Mouse (Mus musculus): ENCODE measurements at regions not wholly inside any gene's neighbourhood (a gene's known extent, or its start where the extent isn't known, plus 50 kb on each side); places are given as distances from the start of the nearest gene placed in this dataset.

DNA sequence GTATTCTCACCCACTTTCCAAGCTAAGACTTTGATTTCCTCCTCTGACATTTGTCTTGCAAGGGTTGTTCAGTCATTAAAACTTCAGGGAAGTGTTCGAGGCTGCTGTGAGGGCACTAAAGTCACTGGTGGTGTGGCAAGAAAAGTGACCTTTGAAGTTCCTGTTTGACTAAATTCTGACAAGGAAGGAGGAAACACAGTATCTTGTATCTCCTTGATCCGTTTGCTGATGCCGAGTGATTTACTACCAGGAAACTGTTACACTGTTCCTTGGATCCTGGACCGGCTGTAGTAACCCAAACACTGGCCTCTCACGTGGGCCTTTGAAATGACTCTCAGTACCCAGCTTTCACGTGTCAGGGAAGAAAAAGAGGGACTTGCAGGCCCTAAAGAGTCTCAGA is 53.5 kb upstream of the Ralgapa2 start:
- no peaks in the 10 kb centered on the region for H3K9me3 ChIP-seq
- no peaks in the 10 kb centered on the region for H3K36me3 ChIP-seq
- H3K4me3 ChIP-seq: no peak overlapping the region
- no peak overlapping the region for H3K27ac ChIP-seq
- H3K4me1 ChIP-seq: no peaks in the 10 kb centered on the region
- no peak for ATAC-seq (ENCODE audit: low FRiP score, low read depth)
- no peak overlapping the region for H3K9ac ChIP-seq
- H3K27me3 ChIP-seq (replicated peaks): no peaks in the 10 kb centered on the region
- 67% methylated on average over 6 of the region's 6 CpGs for WGBS
- no peak overlapping the region for H3K4me2 ChIP-seq (replicated peaks)

DNA sequence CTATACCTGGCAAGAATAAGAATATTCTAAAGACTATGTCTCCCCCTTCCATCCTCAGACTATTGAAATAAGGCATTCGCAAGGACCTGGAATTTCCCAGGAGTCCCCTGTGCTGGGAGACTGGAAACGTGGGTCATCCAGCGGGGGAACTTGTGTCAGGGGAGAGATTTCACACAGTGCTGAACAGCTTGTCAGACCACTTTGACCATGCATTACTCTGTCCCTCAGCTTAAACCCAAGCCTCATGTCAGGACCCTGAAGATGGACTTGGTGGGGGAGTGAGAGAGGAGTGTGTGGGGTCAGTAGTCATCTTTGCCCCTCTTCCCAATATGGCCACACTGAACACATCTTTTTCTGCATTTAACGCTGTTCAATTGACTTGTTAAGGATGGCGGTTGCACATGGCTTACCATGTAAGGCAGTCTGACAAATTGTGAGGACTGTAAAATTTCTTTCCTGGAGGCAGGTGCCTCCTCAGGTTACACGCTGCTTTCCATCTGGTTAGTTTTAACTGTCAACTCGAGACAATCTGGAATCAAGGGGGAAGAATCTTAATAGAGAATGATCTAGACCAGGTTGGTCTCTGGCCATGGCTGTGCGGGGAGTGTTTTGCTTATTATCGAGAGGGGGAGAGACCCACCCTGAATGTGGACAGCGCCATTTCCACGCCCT is 56.2 kb upstream of the Ralgapa2 start:
- Histone ChIP-seq H3K27ac (no peak overlapping the region), H3K36me3 (no peaks in the 10 kb centered on the region), H3K27me3 (replicated peaks) (no peaks in the 10 kb centered on the region), H3K4me3 (no peak overlapping the region), H3K9me3 (no peaks in the 10 kb centered on the region), H3K4me2 (replicated peaks) (no peak overlapping the region), H3K4me1 (no peaks in the 10 kb centered on the region), H3K9ac (no peak overlapping the region)
- ATAC-seq (ENCODE audit: low FRiP score, low read depth): no peak
- WGBS: 87% methylated on average over 11 of the region's 11 CpGs

DNA sequence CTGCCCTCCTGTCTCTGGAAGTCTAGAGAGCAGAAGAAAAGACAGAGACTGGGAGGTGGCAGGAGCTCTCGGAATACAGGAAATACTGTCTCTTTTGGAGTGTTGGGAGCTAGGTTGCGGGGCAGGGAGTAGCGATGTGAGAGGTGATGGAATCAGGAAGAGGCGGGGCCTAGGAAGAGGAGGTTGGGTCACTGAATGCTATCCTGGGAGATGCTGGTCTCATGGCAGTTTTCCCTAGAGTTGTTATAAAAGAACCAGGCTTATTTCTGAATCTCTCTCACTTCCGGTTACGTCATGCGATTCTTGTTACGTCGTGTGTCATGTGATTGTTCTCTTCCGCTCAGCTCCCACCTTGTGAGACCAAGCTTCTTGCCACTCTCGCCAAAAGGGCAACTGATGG is 58.9 kb upstream of the Ralgapa2 start:
- no peaks in the 10 kb centered on the region for H3K9me3 ChIP-seq
- H3K4me1 ChIP-seq: no peaks in the 10 kb centered on the region
- no peaks in the 10 kb centered on the region for H3K27me3 ChIP-seq (replicated peaks)
- H3K27ac ChIP-seq: no peak overlapping the region
- ATAC-seq (ENCODE audit: low FRiP score, low read depth): no peak
- H3K9ac ChIP-seq: no peak overlapping the region
- H3K4me2 ChIP-seq (replicated peaks): no peak overlapping the region
- H3K36me3 ChIP-seq: no peaks in the 10 kb centered on the region
- H3K4me3 ChIP-seq: no peak overlapping the region
- 94% methylated on average over 11 of the region's 11 CpGs for WGBS

DNA sequence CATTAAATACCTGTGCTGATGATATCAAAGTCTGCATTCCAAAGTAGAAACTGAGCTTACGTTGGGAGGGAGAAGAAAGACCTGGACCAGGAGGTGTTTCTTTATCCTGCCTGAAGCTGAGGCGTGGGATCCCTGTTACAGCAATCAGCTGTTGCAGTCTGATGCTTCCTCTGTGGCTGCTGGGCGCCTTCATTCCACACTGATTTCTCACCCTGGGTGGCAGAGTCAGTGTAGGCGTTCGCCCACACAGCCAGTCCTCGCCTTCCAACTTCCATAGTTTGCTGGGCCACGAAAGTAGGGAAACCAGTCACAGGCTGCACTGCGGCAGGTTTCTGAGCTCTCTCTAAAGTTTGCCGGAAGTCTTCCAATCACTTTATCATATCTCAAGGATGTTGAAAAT is 59.7 kb upstream of the Ralgapa2 start:
- Histone ChIP-seq H3K27me3 (replicated peaks) (no peaks in the 10 kb centered on the region), H3K4me2 (replicated peaks) (no peak overlapping the region), H3K9ac (no peak overlapping the region), H3K9me3 (no peaks in the 10 kb centered on the region), H3K4me1 (no peaks in the 10 kb centered on the region), H3K27ac (no peak overlapping the region), H3K36me3 (no peaks in the 10 kb centered on the region), H3K4me3 (no peak overlapping the region)
- WGBS: 91% methylated on average over 9 of the region's 9 CpGs
- no peak for ATAC-seq (ENCODE audit: low FRiP score, low read depth)

DNA sequence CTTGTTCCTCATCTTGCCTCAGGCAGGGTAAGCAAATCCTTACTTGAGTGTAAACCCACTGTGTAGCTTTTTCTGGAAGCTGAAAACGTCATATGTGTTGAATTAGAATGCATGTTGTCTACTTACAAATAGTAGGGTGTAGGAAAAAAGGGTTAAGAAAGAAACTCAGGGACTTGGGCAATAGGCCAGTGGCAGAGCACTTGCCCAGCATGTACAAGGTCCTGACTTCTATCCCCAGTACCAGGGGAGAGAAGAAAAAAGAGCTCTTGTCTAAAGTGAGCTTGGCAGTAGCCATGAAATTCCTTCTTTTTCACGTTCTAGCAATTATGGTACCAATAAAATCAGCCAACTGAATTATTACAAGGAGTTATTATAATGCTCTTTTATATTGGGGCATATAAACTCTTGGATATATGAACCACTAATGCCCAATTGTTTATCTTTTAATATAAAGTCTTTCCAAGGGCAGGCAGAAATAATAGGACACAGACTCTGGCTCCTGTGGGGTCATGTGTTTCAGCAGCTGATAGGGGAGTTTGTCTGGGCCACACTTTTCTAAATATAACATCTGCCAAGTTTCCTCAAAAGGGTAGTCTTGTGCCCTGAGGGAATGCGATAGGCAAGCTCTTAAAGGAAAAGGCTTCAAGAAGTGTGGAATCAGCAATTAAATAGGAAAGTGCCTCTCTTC is 63.6 kb upstream of the Ralgapa2 start:
- no peak for ATAC-seq (ENCODE audit: low FRiP score, low read depth)
- H3K4me1 ChIP-seq: no peaks in the 10 kb centered on the region
- 68% methylated on average over 3 of the region's 3 CpGs for WGBS
- H3K36me3 ChIP-seq: no peaks in the 10 kb centered on the region
- no peaks in the 10 kb centered on the region for H3K9me3 ChIP-seq
- H3K9ac ChIP-seq: no peak overlapping the region
- no peak overlapping the region for H3K4me2 ChIP-seq (replicated peaks)
- H3K4me3 ChIP-seq: no peak overlapping the region
- no peak overlapping the region for H3K27ac ChIP-seq
- no peaks in the 10 kb centered on the region for H3K27me3 ChIP-seq (replicated peaks)

DNA sequence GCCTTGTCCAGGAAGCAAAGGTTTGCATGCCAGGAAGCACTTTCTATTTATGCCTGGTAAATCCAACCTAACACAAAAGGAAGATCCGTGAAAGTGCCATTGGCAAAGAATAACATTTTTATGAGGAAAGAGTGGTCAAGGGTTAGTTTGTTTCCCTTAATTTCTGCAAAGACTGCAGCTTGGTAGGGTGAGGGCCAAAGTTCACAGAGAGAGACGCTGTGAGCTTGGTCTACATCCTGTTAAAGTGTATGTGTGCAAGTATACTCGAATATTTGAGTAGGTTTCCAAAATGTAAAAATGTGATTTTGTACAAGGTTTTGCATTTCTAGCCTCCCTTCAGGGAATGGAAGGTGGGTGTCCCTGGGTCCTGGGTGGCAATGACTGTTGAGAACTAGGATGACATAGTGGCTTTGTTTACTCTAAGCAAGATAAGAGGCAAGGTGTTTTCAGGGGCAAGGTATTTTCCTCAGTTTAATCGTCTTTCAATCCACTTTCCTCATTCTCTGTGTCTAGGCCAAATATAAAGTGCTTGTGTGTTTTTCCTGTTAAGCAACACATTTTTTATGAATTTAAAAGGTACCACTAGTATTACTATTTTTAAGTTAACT is 64.3 kb upstream of the Ralgapa2 start:
- no peak for ATAC-seq (ENCODE audit: low FRiP score, low read depth)

DNA sequence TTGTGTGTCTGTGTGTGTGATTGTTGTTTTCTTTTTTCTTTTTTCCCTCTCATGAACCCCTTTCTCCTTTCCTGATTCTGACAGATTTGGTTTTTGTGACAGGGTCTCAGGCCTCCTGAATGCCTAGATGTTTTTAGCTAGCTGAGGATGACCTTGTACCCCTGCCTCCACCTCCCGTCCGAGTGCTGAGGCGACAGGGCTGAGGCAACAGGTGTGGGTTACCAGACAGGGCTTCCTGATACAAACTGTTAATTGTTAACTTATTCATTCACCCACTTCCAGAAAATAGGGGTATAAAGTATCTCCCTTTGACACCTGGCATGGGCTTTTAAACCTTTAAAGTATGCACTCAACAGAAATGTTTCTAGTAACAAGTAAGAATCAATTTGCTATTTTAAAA is 65.0 kb upstream of the Ralgapa2 start:
- Histone ChIP-seq H3K36me3 (no peaks in the 10 kb centered on the region), H3K4me1 (no peaks in the 10 kb centered on the region), H3K9ac (no peak overlapping the region), H3K9me3 (no peaks in the 10 kb centered on the region), H3K4me2 (replicated peaks) (no peak overlapping the region), H3K27me3 (replicated peaks) (no peaks in the 10 kb centered on the region), H3K27ac (no peak overlapping the region), H3K4me3 (no peak overlapping the region)
- 82% methylated on average over 3 of the region's 3 CpGs for WGBS
- no peak for ATAC-seq (ENCODE audit: low FRiP score, low read depth)

More for the DNA sequence above, 64.3 kb upstream of the Ralgapa2 start:
- WGBS: 76% methylated on average over 4 of the region's 4 CpGs
- Histone ChIP-seq H3K9ac (no peak overlapping the region), H3K36me3 (no peaks in the 10 kb centered on the region), H3K4me3 (no peak overlapping the region), H3K27me3 (replicated peaks) (no peaks in the 10 kb centered on the region), H3K4me2 (replicated peaks) (no peak overlapping the region), H3K9me3 (no peaks in the 10 kb centered on the region), H3K4me1 (no peaks in the 10 kb centered on the region), H3K27ac (no peak overlapping the region)

DNA sequence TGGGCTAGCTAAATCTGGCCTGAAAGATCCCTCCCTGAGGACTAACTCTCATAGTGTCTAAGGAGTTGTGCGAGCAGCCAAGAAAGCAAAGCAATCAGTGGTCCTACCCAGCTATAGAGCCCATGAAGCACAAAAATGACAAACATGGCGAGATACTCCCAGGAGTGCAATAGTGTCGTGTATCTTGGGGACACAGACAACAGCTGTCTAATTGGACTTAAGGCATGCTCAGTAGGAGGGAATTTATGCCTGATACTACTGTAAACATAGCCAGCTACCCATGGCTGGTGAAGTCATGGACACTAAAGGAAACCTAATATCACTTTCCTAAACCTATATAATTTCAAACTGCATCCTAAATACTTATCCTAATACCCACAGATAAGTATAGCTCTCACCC is 69.1 kb upstream of the Ralgapa2 start:
- WGBS: 87% methylated on average over 3 of the region's 3 CpGs
- Histone ChIP-seq H3K4me2 (replicated peaks) (no peak overlapping the region), H3K9me3 (no peaks in the 10 kb centered on the region), H3K27ac (no peak overlapping the region), H3K4me1 (no peaks in the 10 kb centered on the region), H3K36me3 (no peaks in the 10 kb centered on the region), H3K27me3 (replicated peaks) (no peaks in the 10 kb centered on the region), H3K4me3 (no peak overlapping the region), H3K9ac (no peak overlapping the region)
- ATAC-seq (ENCODE audit: low FRiP score, low read depth): no peak

DNA sequence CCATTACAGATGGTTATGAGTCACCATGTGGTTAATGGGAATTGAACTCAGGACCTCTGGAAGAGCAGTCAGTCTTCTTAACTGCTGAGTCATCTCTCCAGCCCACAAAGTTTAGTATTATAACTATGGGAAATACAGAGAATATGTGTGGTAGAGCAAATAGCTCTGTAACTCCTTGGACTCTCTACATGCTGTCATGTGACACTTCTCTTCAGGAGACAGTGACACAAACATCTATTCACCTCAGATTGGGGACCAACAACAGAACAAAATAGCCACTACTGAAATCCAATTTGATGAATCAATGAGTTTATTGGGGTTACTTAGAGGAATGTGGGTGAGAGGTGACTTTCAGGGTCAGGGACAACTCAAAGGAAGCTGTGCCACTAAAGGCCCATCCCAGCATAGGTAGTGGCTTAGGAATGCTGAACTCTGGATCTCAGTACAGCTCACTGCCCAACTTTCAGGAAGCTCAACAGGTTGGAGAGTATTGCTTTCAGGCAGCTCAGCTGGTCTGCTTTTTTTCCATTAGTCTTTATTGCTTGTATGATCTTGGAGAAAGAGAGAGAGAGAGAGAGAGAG is 71.8 kb upstream of the Ralgapa2 start:
- Histone ChIP-seq H3K36me3 (no peaks in the 10 kb centered on the region), H3K27ac (no peak overlapping the region), H3K4me3 (no peak overlapping the region), H3K4me2 (replicated peaks) (no peak overlapping the region), H3K27me3 (replicated peaks) (no peaks in the 10 kb centered on the region), H3K9ac (no peak overlapping the region), H3K9me3 (no peaks in the 10 kb centered on the region), H3K4me1 (no peaks in the 10 kb centered on the region)
- ATAC-seq (ENCODE audit: low FRiP score, low read depth): no peak

DNA sequence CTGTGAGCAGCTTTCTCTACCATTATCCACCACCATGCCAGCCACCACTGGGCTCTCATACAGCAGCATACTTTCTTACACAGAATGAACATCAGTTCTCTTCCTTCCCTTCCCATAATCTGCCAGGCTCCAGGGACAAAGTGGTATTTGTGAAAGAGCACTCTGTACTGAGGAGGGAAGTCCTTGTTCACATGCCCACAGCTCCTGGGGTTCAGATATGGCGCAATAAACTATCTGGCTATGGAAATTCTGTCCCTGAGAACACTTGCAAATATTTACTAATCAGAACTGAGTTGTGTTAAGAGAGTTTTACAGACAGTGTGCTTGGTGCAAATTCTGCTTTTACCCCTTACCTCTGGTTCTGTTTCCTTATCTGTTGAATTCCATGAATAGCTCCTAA is 74.2 kb upstream of the Ralgapa2 start:
- H3K36me3 ChIP-seq: no peaks in the 10 kb centered on the region
- H3K27ac ChIP-seq: no peak overlapping the region
- no peaks in the 10 kb centered on the region for H3K4me1 ChIP-seq
- no peak overlapping the region for H3K4me2 ChIP-seq (replicated peaks)
- no peaks in the 10 kb centered on the region for H3K9me3 ChIP-seq
- no peak overlapping the region for H3K4me3 ChIP-seq
- WGBS: 91% methylated on average over 1 of the region's 1 CpGs
- ATAC-seq (ENCODE audit: low FRiP score, low read depth): no peak
- H3K9ac ChIP-seq: no peak overlapping the region
- no peaks in the 10 kb centered on the region for H3K27me3 ChIP-seq (replicated peaks)

DNA sequence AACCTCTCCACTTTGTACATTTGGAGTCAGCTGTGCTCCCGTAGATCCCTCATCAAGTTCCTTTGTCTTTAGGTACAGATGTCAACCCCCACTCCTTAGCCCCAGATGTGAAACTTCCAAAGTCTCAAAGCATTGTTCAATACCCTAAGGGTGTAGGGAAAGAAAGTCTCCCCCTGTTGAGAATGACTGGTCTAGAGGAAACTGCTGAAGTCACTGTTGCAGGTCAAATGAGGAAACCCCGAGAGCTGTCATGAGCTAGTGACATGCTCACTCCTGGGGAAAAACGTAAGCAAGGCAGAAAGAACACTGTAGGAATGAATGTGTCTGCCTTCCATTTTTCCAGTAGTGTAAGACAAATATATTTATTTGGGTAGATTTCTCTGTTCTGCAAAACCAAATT is 74.8 kb upstream of the Ralgapa2 start:
- H3K4me2 ChIP-seq (replicated peaks): no peak overlapping the region
- no peaks in the 10 kb centered on the region for H3K4me1 ChIP-seq
- no peaks in the 10 kb centered on the region for H3K9me3 ChIP-seq
- H3K36me3 ChIP-seq: no peaks in the 10 kb centered on the region
- no peak overlapping the region for H3K27ac ChIP-seq
- H3K9ac ChIP-seq: no peak overlapping the region
- ATAC-seq (ENCODE audit: low FRiP score, low read depth): no peak
- H3K4me3 ChIP-seq: no peak overlapping the region
- WGBS: 73% methylated on average over 3 of the region's 3 CpGs
- no peaks in the 10 kb centered on the region for H3K27me3 ChIP-seq (replicated peaks)

DNA sequence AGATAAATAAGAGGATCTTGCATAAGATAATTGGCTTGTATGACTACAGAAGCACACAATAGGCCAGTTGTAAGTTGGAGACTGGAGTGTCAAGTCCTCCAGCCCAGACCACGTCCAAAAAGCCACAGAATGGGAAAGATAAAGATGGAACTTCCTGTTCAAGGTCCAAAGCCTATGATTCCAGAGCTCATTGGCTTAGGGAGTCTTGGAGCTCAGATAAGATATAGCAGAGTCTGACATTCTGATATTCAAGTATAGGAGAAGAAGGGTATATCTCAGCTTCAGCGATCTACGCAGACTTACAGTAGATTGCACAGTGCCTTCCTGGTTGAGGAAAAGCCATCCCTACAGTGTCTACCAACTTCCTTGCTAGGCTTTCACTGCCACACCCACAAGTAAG is 77.7 kb upstream of the Ralgapa2 start:
- H3K9me3 ChIP-seq: no peaks in the 10 kb centered on the region
- no peak overlapping the region for H3K9ac ChIP-seq
- no peaks in the 10 kb centered on the region for H3K4me1 ChIP-seq
- no peak overlapping the region for H3K27ac ChIP-seq
- H3K4me3 ChIP-seq: no peak overlapping the region
- H3K36me3 ChIP-seq: no peaks in the 10 kb centered on the region
- no peak for ATAC-seq (ENCODE audit: low FRiP score, low read depth)
- H3K27me3 ChIP-seq (replicated peaks): no peaks in the 10 kb centered on the region
- H3K4me2 ChIP-seq (replicated peaks): no peak overlapping the region
- WGBS: 91% methylated on average over 3 of the region's 3 CpGs

Measured in neural tube, embryonic 12.5 days (tissue).